Mouse (Mus musculus): ENCODE data around the gene Gm20388.

Gene Gm20388

DNA sequence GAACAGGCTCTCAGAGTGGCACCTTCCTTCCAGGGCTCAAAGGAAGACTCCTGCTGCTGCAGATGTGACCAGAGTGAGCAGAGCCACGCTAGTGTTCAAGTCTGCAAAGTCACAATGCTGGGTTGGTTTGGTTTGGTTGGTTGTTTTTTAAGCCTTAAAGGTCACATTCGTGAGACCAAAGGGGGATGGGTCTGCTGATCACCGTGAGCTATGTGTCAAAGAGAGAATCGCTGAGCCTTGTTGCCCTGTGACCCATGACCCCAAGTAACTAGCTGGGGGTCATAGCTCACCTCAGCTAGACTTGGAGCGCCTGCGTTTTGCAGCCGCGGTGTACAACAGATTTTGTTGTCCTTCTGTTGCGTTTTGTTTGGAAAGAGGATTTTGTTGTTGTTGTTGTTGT is 1460.6 kb downstream of the Gm20388 start:
- DNase-seq = no peak

DNA sequence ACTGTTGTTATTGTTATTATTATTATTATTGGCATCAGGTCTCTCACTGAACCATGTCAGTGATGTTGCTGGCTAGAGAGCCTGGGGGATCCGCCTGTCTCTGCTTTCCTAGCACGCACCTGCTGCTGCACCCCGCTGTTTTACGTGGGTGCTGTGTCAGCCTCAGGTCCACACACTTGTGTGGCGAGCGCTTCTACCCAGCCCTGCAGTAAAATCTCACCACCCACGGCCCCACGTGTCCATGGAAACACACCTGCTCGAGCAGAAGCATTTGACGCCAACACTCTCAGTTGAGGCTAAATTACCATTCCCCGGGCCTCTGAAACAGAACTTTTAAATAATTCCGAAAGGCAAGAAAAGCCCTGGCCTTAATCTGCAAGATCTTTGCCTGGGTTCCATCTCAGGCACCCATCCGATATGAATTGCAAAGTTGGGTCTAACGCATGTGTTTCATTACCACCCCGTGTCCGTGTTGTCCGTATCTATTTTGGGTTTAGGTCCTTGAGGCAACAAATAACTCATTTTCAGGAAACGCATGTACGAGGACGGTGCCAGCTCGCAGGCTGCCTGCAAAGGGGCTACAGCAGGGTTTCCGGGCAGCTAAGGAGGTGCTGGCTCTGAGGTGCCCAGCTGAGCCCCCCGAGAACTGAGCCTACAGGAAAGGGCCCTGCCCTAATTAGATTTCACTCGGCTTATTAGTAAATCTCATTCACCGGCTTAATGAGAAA is 1461.4 kb downstream of the Gm20388 start:
- DNase-seq = no peak

DNA sequence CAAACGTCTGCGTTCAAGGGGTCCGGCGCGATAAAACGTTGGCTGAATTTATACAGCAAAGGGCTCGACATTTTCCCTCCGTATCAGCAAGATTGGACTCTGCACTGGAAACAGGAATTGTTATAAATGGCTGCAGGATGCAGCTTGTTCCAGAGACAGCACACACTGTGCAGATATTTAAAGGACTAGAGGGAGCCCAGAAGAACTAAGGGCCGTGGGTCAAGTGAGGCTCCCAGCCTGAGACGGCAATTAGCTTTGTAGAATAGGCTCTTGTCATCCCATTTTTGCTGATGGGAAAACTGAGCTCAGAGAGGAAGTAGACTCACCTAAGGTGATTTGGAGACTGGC is 1462.0 kb downstream of the Gm20388 start:
- DNase-seq = no peak

DNA sequence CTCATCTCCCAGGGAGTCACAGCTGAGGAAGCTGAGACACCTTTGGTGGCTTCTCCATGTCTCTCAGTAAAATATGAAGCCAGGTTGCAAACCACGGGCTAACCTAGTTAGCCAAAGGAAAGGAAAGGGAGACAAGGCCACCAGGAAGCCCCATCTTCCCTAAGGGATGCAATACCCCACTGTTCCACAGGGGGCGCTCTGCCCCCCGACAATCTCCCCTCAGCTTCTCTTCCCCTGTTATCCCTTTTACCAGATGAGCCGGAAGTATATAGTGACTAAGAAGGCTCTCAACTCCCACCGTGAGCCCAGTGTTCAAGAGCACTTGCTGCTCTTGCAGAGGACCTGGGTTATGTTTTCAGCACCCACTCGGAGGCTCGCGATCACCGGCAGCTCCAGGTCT is 1463.6 kb downstream of the Gm20388 start:
- no peak for DNase-seq

DNA sequence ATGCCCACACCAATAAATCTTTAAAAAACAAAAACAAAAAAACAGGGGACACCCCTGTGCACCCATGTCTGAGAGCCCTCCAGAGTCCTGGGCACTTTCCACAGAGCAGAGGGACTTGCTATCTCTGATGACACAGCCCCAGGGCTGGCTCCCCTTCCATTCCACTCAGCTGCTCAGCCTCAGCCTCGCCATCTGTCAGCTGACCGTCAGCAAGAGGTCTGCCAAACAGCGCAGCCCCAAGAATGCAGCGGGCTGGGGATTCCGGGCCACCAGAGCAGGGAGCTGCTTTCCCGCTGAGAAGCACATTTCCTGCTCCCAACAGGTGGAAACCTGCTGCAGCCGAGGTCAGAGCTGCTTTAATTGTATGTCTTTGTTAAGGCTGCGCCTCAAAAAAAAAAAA is 1464.1 kb downstream of the Gm20388 start:
- peak; percentile 72 for DNase-seq

DNA sequence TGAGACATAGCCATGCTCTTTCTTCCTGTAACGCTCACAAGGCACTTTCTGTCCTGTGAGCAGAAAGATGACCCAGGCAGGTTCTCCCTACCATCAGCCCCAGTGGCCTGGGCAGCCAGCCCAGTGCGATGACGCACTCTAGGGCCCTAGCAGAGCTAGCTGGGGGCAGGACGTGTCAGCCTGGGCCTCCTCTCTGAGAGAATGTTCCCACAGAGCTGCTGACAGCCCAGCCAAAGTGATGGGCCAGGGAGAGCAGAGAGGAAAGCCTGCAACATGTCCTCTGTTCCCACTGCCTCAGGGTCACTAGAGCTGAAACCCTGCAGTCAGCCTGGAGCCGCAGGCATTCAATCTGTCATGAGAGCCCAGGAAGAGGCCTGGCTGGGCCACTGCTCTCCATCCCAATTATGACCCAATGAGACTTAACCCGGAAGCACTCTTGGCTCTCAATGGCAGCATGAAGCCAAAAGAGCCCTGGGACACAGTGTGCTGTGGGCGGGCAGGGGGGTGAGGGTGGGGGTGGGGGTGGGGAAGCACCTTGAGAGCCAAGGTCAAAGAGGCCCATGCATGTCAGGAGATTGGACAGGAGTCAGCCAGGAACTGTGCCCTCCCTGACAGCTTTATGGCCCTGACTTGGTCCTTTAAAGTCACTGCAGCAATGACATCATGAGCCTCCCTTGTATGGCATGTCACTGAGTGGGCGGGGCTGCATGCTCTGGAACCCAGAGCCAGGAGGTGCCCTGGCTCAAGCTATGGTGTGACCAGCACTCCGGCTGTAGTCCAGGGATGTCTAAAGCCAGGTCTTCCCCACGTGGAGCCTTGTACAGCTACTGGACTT is 1465.7 kb downstream of the Gm20388 start:
- DNase-seq = peak; percentile 86

DNA sequence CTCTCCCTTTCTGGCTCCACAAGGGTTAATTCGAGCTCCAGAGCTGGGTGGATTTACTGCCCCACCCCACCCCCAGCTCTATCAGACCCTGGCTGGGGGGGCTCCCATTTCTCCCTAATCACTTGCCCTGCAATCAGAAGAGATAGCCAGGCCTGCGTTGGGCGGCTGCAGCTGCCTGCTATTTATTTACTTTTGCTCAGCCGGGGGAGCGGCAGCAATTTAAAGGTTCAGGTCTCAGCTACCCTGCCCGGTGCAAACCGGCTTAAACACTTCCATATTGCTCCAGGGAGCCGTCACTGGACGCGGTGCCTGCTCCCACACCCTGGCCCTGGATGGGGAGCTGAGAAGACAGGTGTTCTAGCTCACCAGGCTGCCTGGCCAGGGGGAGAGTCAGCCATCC is 1467.0 kb downstream of the Gm20388 start:
- DNase-seq = no peak

DNA sequence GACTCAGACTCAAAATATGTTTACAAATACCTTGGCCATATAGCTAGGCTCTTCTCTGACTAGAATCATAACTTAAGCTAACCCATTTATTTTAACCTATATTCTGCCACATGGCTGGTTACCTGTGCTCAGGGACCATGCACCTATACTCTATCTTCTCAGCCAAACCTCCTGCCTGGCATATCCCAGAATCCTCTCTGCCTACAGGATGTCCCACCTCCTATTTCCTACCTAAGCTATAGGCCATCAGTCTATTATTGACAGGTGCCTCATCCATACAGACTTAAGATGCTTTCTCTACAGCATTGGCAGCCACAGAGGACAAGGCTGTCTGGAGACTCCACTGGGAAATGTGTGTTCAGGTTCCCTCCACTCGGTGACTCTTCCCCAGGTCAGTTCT is 1468.7 kb downstream of the Gm20388 start:
- DNase-seq = no peak

DNA sequence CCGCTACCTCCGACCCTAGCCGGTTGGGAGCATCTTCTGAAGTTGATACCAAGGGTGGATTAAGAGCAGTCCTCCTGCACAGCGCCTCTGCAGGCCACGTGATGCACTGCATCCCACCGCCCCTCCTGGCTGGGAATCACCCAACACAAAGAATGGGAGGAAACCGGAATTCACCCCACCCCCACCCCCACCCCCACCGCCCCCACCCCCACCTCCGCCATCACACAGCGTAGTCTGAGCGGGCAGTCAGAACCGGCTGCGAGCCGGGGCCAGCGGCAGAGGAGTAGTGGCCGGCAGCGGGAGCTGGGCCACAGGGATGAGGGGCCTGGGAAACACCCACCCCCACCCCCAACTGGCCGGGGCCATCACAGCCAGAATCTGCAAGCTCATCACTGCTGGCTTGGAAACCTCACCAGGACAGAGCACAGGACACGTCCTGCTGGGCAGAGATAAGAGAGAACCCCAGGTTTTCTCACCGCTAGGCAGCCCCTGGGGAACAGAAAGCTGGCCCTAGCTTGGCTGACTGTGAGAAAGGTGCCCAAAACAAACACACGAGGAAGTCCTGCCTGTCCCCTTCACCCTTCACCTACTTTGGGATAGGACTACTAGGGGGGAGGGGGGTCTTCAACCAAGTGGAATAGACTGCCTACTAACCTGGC is 1472.1 kb downstream of the Gm20388 start:
- DNase-seq = peak; percentile 92

DNA sequence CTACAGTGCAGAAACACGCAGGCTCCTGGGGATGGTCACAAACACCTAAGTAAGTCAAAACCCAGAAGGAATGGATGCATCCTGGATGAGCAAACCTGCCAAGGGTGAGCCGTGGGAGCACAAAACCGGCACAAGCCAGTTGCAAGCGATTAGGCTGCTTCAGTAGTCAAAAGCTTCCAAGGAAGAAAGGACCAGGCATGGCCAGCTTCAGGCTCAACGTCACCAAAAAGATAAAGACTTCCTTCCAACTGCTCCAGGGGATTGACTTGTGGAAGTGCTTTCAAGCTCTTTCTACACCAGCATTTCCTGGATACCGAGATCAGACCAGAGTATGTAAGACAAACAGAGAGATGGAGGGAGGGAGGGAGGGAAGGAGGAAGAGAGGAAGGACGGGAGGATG is 1474.9 kb downstream of the Gm20388 start:
- no peak for DNase-seq

DNA sequence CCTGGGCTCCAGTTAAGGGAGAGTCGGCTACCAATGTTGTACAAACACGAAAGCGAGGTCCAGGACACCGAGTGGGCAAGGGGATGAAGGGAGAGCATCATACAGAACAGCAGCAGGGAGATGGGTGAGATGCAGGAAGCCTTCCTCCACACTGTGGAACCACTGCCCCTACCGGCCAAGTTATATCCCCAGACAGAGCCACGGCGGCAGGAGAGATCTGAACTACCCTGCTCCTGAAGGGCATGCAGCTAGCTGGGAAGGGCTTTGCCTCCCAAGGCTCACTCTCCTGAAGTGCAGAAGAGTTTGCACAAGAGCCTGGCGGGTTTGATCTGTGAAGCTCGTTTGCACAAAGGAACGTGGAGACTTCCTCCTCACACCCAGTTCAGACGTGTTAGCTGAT is 1480.0 kb downstream of the Gm20388 start:
- DNase-seq = peak; percentile 59

DNA sequence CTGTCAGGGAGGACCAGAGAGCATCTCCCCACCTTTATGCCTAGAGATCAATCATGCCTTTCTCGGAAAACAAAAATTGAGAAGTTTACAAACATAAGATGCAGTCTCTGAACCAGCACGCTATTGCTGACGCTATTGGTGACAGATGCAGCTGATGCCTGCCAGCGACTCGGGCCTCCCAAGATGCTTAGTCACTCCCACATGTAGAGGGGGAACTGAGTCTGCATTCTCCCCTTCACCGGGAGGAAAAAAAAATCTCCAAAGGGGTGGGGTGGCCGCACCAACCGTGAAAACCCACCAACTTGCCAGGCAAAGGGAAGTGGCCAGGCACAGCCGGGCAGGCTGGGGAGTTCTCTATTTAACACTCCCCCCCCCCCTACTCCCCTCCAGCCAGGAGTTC is 1480.6 kb downstream of the Gm20388 start:
- DNase-seq = no peak

DNA sequence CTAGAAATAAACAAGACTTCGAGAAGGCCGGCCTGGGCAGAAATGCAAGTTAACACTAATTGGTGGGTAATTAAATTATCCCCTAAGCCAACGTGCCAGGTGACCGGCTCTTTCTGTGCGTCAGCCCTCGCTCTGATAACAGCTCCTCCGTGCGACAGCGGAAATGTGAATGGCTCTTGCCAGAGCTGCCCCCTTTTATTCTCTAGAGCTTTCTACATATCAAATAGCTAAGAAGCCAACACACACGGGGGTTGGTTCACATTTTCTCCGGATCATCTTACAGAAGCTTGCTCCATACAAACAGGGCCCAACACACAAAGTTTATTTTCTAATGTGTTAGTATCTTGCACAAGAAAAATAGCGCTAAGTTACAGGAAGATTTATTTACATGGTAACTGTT is 1481.1 kb downstream of the Gm20388 start:
- no peak for DNase-seq

DNA sequence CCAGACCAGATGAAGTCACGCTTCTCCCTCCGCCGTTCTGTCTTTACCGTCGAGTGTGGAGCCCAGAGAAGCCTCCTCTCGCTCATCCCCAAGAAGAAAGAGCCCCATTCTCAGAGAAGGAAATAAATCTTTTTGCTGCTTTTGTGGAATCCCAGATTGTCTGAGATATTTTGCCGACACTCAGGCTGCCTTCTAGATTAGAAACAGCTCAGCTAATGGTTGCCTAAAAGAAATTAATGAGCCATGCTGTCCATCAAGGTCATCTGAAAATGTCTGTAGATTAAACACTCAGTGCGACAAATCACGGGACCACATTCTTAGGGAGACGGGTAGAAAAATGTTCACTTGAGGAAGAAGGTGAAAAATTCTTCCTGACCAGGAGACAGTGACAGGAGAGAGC is 1481.8 kb downstream of the Gm20388 start:
- DNase-seq = no peak

DNA sequence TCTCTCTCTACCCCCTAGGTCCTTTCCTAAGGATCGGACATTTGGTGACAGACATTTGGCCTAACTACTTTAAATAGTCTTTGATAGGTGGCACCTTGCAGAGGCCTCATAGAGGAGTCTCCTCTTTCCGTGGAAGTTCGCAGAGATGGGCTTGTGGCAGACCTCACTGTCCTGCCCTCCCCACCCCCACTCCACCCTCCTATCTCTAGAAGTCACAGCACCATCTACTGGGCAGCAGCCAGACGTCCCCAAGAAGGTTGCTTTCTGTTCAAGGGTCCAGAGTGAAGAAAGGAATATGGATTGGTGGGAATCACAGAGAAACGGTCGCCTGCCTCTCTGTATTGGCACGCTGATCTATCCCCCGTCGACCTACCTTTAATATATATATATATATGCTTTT is 1482.5 kb downstream of the Gm20388 start:
- peak; percentile 74 for DNase-seq

DNA sequence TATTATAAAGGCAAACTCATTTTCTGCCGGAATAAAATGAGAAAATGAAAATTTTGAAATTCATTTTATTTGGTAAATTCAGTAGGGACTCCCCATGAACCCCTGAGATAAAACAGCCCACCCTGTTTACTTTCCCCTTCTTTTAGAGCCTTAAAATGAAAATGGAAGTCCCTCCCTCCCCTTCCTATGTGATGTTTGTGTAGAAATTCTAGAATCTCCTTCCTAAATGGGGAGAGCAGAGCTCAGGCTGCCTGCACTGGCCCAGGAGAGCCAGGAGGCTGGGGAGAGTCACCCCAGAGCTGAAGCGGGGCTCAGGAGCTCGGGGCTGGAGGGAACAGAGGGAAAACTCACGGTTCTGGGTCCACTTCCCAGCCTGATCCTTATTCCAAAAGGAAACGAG is 1484.0 kb downstream of the Gm20388 start:
- no peak for DNase-seq

DNA sequence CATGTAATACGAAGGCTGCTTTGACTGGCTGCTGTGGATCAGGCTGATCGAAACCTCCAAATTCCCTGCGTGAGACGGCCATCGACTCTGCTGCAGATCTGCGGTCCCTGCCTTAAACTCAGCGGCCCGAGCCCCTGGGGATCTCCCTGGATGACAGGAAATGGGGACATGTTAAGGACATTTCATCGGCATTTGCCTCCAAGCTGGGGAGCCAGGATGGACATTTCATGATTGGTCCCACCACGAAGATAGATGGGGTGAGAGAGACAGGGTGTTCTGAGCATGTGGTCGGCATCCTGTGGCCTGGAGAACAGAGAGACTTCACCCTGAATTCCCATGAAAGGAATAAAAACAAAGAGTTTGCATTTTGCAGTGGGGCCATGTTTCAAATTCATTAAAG is 1484.7 kb downstream of the Gm20388 start:
- DNase-seq = no peak

DNA sequence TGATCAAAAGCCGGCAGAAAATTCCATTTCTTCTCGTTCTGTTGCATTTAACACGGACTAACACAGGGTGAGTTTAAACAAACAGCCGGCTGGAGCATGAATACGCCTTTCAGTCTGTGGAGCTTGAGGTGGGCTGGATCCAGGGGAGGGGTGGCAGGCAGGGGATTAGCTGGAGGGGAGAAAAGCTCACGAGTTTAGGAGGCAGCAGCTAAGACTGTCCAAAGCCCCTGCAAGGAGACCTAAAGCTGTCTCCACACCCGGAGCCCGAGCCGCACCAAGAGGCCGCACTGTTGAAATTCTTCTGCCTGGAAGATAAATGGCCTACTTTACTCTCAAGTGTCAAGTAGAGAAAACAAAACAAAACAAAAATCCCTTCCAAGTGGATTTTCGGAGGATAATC is 1485.5 kb downstream of the Gm20388 start:
- DNase-seq = no peak

DNA sequence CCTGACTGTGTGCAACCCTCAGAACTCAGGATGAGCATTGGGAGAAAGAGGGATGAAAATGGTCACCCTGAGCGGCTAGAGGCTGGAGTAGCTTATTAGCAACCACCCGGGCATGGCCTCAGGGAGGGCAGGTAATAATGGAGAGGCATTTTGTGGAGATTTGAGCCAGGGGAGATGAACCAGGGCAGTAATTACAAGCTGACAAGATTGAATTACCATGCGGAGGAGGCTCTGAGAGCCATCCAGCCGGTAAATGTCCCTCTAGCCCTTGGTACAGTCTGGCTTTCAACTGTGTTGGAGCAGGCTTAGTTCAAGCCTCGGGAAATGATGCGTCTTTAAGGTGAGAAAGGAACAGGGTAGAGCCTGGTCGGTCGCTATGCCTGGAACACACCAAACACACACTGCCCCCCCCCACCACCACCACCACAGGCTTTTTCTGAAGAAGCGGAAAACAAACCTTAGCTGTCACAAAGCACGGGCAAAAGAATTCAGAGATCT is 1486.6 kb downstream of the Gm20388 start:
- no peak for DNase-seq

DNA sequence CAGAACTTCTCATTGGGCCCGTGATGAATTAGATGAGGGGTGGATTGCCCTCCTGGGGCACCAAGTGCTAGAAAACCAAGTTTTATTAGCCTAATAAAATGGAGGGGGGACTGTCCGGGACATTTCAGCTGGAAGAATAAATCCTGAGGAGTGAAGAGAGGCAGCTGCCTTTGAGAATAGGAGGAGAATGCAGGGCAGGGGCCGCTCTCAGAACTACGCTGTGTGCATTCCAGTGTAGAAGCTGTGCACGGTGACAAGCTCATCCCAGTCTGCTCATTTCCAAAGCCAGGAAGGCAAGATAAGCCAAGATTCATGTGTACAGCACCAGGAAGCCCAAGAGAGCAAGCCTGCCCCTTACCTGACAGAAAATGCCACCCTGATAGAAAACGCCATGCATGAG is 1487.4 kb downstream of the Gm20388 start:
- no peak for DNase-seq

DNA sequence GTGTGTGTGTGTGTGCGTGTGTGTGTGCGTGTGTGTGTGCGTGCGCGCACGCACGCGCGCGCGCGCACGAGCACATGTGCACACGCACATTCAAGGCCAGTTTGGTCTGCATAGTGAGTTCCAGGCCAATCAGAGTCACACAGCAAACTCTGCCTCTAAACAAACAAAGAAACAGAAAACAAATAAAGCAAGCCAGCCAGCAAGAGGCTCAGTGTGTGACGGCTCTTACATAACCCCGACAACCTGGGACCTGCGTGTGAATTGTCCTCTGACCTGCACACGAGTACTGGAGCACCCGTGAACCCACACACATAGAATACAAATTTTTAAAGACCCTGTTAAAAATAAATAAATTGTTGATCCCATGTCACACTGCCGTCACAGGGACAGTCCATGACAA is 1488.1 kb downstream of the Gm20388 start:
- DNase-seq = no peak

DNA sequence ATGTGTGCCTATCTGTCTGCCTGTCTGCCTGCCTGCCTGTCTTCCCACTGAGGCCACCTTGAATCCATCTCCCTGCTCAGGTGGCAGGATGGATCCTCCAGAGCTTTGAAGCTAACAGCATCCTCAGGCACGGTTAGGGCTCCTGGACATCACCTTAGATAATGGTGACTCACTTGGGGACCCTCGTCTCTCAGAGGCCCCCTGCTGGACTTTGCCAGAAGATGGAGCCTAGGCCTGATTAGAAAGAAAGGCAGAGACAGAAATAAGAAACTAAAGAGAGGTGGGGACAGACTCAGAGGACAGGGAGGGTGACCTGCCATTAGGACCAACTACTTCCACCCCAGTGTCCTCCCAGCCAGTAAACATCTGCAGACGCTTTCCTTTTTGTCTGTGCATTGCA is 1488.5 kb downstream of the Gm20388 start:
- DNase-seq = no peak

DNA sequence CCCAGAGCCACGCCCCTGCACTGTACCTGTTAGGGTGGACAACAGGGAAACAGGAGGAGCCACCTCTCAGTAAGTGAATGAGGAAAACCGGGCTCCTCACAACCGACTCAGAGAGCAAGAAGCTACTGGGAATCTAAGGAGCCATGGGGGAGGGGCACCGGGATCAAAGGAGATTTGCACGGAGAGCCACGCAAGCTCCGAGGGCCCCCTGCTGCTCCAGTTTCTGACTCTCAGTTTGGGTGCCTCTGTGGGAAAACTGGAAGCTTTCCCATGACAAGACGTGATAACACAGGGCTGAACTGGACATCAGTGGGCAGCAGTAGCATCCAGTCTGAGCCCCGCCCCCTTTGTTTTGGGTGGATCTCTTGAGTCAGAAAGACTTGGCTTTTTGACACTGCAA is 1489.9 kb downstream of the Gm20388 start:
- peak; percentile 31 for DNase-seq

DNA sequence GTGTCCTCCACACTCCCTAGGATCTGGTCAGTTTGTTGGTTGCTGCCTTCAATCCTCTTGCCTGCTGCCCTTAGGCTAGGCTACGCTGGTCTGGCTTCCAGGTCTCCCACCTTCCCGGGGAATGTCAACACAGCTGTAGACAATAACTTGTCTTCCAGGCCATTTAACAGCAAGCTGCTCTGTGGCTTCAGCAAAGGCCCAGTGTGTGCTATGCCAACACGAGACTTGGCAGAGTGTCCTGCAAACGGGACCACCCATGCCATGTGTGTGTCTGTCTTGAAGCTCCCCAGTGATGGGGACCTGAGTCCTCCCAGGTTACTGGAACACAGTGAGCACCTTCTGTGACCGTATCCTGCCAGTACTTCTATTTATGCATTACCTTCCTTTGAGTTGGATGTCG is 1493.2 kb downstream of the Gm20388 start:
- no peak for DNase-seq
